Mouse (Mus musculus) megakaryocyte, embryonic 14.5 days (primary cell): ENCODE results near the gene Ndufs2.

Experiments used
- FLI1 ChIP-seq: IDR thresholded peaks from 2 replicates; pipeline ENCODE4 v1.6.1; 2012; ENCODE audit warnings: low read length, inconsistent platforms, mixed read lengths
- GATA1 ChIP-seq: IDR thresholded peaks from 3 replicates; pipeline ENCODE4 v1.6.1; 2012; ENCODE audit warnings: mixed read lengths, low read length, inconsistent platforms, borderline replicate concordance

DNA sequence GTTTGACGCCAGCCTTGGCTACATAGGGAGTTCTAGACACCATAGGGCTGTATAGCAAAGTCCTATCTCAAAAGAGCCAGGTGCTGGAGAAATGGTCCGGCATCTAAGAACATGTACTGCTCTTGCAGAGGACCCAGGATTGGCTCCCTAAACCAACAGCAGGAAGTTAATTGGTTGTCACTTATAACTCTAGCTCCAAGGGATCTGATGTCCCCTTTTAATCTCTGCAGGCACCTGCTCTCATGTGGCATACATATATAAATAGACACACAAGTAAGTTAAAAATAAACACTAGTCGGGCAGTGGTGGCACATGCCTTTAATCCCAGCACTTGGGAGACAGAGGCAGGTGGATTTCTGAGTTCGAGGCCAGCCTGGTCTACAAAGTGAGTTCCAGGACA is 15.4 kb downstream of the Ndufs2 start:
- no peak for TF ChIP-seq GATA1
- no peak for TF ChIP-seq FLI1
